19 mouse cellular contexts compared by ENCODE assay signal in genomic region chr4:24978589-24978988, GRCm38 (mm10). TPM values are rescaled to one million over a fixed set of nuclear protein-coding genes. Genes with fewer than 3 reads are reported as not detected.
DNase-seq lines count a peak whose midpoint lies in the region; ATAC-seq lines count a peak whose summit lies in the region.
"Had no signal": no experiment of that assay in that cellular context is flagged by ENCODE, and none has a peak within 500 bp of the region (broad histone marks: within the 10 kb centered on the region; RNA-seq: fewer than 3 reads in every experiment).

No protein-coding gene starts in this region.

- DNase-seq in cerebellum, postnatal 10 days = peak; percentile 33 to 65
- no peak for DNase-seq in cerebellum, postnatal 36 days
- no peak for DNase-seq in hindbrain, embryonic 11.5 days (ENCODE audit: low spot score)
- no peak for DNase-seq in midbrain, embryonic 10.5 days (ENCODE audit: low spot score)
- peak; percentile 37 for DNase-seq in retina, embryonic 14.5 days (ENCODE audit: low spot score)
- DNase-seq in lung, postnatal 10 days = no peak
- DNase-seq: cerebellum, adult 9-11 months; kidney, adult 11 months; liver, embryonic 13.5 days; thymus, adult 18-20 months had no signal

- no peaks in the 10 kb centered on the region for H3K27me3 ChIP-seq in hindbrain, embryonic 13.5 days
- no peaks in the 10 kb centered on the region for H3K27me3 ChIP-seq in hindbrain, embryonic 11.5 days (ENCODE audit: control insufficient read depth, insufficient read depth, low read length)
- H3K27me3 ChIP-seq in midbrain, embryonic 13.5 days = no peaks in the 10 kb centered on the region
- H3K27me3 ChIP-seq in midbrain, embryonic 10.5 days (ENCODE audit: low read depth, poor library complexity, severe bottlenecking) = no peaks in the 10 kb centered on the region
- H3K27me3 ChIP-seq: embryonic facial prominence, embryonic 15.5 days; limb, embryonic 13.5 days; liver, embryonic 13.5 days; lung, embryonic 15.5 days; neural tube, embryonic 12.5 days; stomach, embryonic 15.5 days had no signal

- WGBS in hindbrain, embryonic 13.5 days = 40% methylated on average over 4 of the region's 4 CpGs
- WGBS in hindbrain, embryonic 11.5 days = 49% methylated on average over 4 of the region's 4 CpGs
- WGBS in midbrain, embryonic 13.5 days = 42% methylated on average over 4 of the region's 4 CpGs
- 51% methylated on average over 4 of the region's 4 CpGs for WGBS in midbrain, embryonic 10.5 days

- H3K27ac ChIP-seq in hindbrain, embryonic 13.5 days = no peak overlapping the region
- H3K27ac ChIP-seq in hindbrain, embryonic 11.5 days (ENCODE audit: low read depth, low read length) = no peak overlapping the region
- H3K27ac ChIP-seq in midbrain, embryonic 13.5 days = no peak overlapping the region
- H3K27ac ChIP-seq in midbrain, embryonic 10.5 days (replicated peaks) = no peak overlapping the region
- H3K27ac ChIP-seq: embryonic facial prominence, embryonic 15.5 days; heart, embryonic 10.5 days; limb, embryonic 13.5 days; liver, embryonic 13.5 days; lung, embryonic 15.5 days; neural tube, embryonic 12.5 days; stomach, embryonic 15.5 days had no signal

- H3K9ac ChIP-seq in hindbrain, embryonic 13.5 days = no peak overlapping the region
- no peak overlapping the region for H3K9ac ChIP-seq in hindbrain, embryonic 11.5 days (ENCODE audit: low read depth, low read length)
- H3K9ac ChIP-seq in midbrain, embryonic 13.5 days (replicated peaks) = no peak overlapping the region
- H3K9ac ChIP-seq: embryonic facial prominence, embryonic 15.5 days; limb, embryonic 13.5 days; liver, embryonic 13.5 days; lung, embryonic 15.5 days; neural tube, embryonic 12.5 days; stomach, embryonic 15.5 days had no signal

- no peak overlapping the region for H3K4me2 ChIP-seq in hindbrain, embryonic 13.5 days
- no peak overlapping the region for H3K4me2 ChIP-seq in hindbrain, embryonic 11.5 days (replicated peaks; ENCODE audit: low read depth, low read length)
- no peak overlapping the region for H3K4me2 ChIP-seq in midbrain, embryonic 13.5 days (replicated peaks)
- H3K4me2 ChIP-seq: embryonic facial prominence, embryonic 15.5 days; limb, embryonic 13.5 days; liver, embryonic 13.5 days; lung, embryonic 15.5 days; neural tube, embryonic 12.5 days; stomach, embryonic 15.5 days had no signal

- 0 out of 2 replicates have a peak, but pooled peaks have one; percentile 32 for ATAC-seq in hindbrain, embryonic 13.5 days (ENCODE audit: low FRiP score)
- ATAC-seq in hindbrain, embryonic 11.5 days (ENCODE audit: low FRiP score) = no peak
- ATAC-seq in midbrain, embryonic 13.5 days = peak; percentile 62; the same call in 1 of the 2 replicates

- no peaks in the 10 kb centered on the region for H3K9me3 ChIP-seq in hindbrain, embryonic 13.5 days
- no peaks in the 10 kb centered on the region for H3K9me3 ChIP-seq in hindbrain, embryonic 11.5 days (ENCODE audit: control insufficient read depth, low read length)
- no peaks in the 10 kb centered on the region for H3K9me3 ChIP-seq in midbrain, embryonic 13.5 days
- H3K9me3 ChIP-seq in midbrain, embryonic 10.5 days (replicated peaks) = no peaks in the 10 kb centered on the region
- H3K9me3 ChIP-seq: embryonic facial prominence, embryonic 15.5 days; G1E; heart, embryonic 10.5 days; limb, embryonic 13.5 days; liver, embryonic 13.5 days; lung, embryonic 15.5 days; neural tube, embryonic 12.5 days; stomach, embryonic 15.5 days had no signal

- no peak overlapping the region for H3K4me3 ChIP-seq in hindbrain, embryonic 13.5 days
- no peak overlapping the region for H3K4me3 ChIP-seq in hindbrain, embryonic 11.5 days (ENCODE audit: low read depth, low read length)
- no peak overlapping the region for H3K4me3 ChIP-seq in midbrain, embryonic 13.5 days (replicated peaks)
- H3K4me3 ChIP-seq in midbrain, embryonic 10.5 days = no peak overlapping the region
- H3K4me3 ChIP-seq: embryonic facial prominence, embryonic 15.5 days; heart, embryonic 10.5 days; limb, embryonic 13.5 days; liver, embryonic 13.5 days; lung, embryonic 15.5 days; neural tube, embryonic 12.5 days; stomach, embryonic 15.5 days had no signal

- no peaks in the 10 kb centered on the region for H3K36me3 ChIP-seq in hindbrain, embryonic 13.5 days
- H3K36me3 ChIP-seq in hindbrain, embryonic 11.5 days (ENCODE audit: control insufficient read depth, insufficient read depth, low read length) = no peaks in the 10 kb centered on the region
- H3K36me3 ChIP-seq in midbrain, embryonic 13.5 days = no peaks in the 10 kb centered on the region
- peaks cover 11% of the 10 kb centered on the region for H3K36me3 ChIP-seq in midbrain, embryonic 10.5 days
- H3K36me3 ChIP-seq: embryonic facial prominence, embryonic 15.5 days; G1E; heart, embryonic 10.5 days; limb, embryonic 13.5 days; liver, embryonic 13.5 days; lung, embryonic 15.5 days; neural tube, embryonic 12.5 days; stomach, embryonic 15.5 days had no signal

- H3K4me1 ChIP-seq in hindbrain, embryonic 13.5 days (replicated peaks) = peaks cover 4% of the 10 kb centered on the region; the same call in 1 of the 2 replicates
- H3K4me1 ChIP-seq in hindbrain, embryonic 11.5 days (replicated peaks; ENCODE audit: control insufficient read depth, insufficient read depth, low read length) = no peaks in the 10 kb centered on the region
- 0 out of 2 replicates have a peak, but pooled peaks cover 5% of the 10 kb centered on the region for H3K4me1 ChIP-seq in midbrain, embryonic 13.5 days (replicated peaks)
- peaks cover 6% of the 10 kb centered on the region; the same call in 1 of the 2 replicates for H3K4me1 ChIP-seq in midbrain, embryonic 10.5 days
- H3K4me1 ChIP-seq: embryonic facial prominence, embryonic 15.5 days; heart, embryonic 10.5 days; liver, embryonic 13.5 days; lung, embryonic 15.5 days; neural tube, embryonic 12.5 days; stomach, embryonic 15.5 days had no signal

RNA-seq across cellular contexts. Expression of gene Gpr63, which starts 12.4 kb away (rescaled TPM):
- polyA plus RNA-seq in hindbrain, embryonic 13.5 days (2015; fragmentation: Nextera tagmentation; extraction: Ambion mirVana) = 1.5 TPM in 2 replicates
- 2.8 and 3.5 TPM in 2 replicates for polyA plus RNA-seq in hindbrain, embryonic 11.5 days (2014; fragmentation: Nextera tagmentation; extraction: Ambion mirVana)
- polyA plus RNA-seq in midbrain, embryonic 13.5 days (2015; fragmentation: Nextera tagmentation; extraction: Ambion mirVana) = 1.2 and 1.6 TPM in 2 replicates
- 1.4 and 1.5 TPM in 2 replicates for polyA plus RNA-seq in midbrain, embryonic 10.5 days (2016; fragmentation: Nextera tagmentation; extraction: Ambion mirVana)
- polyA plus RNA-seq: G1E; liver, embryonic 13.5 days had no signal

Comparison
In these comparisons a context has a peak if more than half of its experiments do, and no peak if none do; other contexts are left out.
1. DNase-seq: peak in cerebellum, postnatal 10 days (2 of 2) and retina, embryonic 14.5 days (single experiment); none in cerebellum, postnatal 36 days (0 of 2), hindbrain, embryonic 11.5 days (single experiment), midbrain, embryonic 10.5 days (single experiment) and lung, postnatal 10 days (single experiment).